Mouse (Mus musculus): Measurements from ENCODE around the gene Mtfr2. TPM values are rescaled to one million over a fixed set of nuclear protein-coding genes. Genes with fewer than 3 reads are reported as not detected.

Mtfr2 gene
- 1 to 10 TPM; 2.4 to 3.6 TPM for total RNA-seq (2023)

DNA sequence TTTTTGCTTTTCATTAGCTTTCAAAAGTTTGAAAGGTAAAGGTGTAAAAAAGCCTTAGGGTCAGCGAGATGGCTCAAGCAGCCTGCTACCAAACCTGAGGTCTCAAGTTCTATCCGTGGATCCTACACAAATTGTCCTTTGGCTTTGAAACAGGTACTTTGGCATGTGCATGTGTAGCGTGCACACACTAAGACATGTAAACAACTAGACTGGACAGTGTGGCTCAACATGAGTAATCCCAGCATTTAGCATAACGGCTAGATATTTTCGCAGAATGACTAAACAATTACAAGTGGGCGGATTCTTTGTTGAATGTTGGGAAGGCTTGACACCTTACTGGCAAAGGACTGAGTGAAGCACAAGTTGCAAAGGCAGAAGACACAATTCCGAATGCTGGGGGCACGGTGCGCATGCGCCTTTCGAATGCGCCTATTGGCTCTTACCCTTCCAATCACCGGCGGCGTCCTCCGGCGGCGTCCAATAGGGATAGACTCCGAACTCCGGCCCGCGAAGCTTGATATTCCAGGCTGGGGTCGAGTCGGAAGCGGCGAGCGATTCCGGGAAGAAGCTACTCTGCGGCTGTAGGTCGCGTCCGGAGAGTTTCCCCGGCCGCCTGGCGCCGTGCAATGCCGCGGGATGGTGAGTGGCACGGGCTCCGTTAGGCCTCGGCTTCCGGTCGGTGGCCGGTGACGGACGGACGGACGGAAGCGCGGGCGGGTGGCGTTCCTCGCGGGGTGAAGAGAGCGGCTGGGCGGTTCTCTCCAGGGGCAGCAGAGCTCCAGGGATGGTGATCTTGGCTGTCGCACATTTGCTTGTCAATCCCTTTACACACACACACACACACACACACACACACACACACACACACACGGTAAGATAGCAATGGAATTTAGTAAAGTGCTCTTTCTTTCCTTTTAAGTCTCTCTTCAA lies at the start of gene Mtfr2:
Mtfr2 (plus strand) TSS at position 486 of the 930 bp plus-strand sequence.

DNA sequence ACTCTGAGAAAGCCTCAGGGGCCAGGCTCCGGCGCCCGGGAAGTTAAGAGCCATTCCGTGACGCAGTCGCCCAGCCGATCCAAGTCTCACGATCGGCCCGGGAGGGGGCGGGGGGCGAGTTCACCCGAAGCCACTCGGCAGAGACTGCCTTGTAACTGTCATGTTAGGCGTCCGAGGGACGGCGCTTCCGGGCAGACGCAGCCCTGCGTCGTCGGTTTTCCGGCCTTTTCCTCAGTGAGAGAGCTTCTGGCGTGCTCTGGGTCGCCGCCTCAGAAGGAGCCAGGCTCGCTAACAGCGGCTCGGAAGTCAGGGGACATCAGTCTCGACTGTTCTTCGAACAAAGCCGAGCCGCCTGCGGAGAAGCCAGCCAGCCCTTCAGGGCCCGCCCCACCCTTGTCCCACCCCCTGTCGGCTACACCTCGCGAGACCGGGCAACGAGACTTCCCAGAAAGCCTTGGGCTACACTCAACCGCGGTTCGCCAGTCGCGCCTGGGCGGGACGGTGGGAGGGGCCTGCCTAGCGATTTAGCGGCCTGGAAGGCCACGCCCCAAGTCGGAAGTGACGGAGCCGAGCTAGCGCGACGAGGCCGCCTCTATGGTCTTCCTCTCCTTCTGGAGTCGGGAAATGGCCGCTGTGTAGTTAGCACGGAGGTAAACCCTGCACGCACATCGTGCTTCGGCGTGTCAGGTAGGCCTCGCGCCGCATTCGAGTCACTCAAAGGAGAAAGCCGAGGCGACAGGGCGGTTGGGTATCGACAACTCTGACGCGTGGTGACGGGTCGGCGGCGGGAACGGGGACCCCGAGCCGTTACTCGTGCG lies 35.4 kb upstream of the Mtfr2 start, which contains the start of gene Bclaf1:
Bclaf1 (plus strand) TSS at position 552 of the 818 bp plus-strand sequence.

Other genes starting within 250 kb of the Mtfr2 start
- 1 to 10 TPM; 8.6 to 9.2 TPM for gene Map7, start 199.3 kb upstream of the Mtfr2 start, total RNA-seq (2023)
- 100 to 1,000 TPM; 231 to 235 TPM for gene Bclaf1, start 35.3 kb upstream of the Mtfr2 start, total RNA-seq (2023)

All from T-cell, adult 66 days (primary cell).